Mouse (Mus musculus) gastrocnemius, postnatal 14 days (tissue): ENCODE data around the gene Cbx7. TPM values are rescaled to one million over a fixed set of nuclear protein-coding genes. Genes with fewer than 3 reads are reported as not detected.
"Not testable (repeated sequence)": the region's sequence is repeated elsewhere in the genome, so short reads cannot be mapped to it uniquely, and the experiment has no call there.

Experiments
- DNase-seq: peaks from one replicate; pipeline ENCODE4 v3.0.0; 2021; ENCODE audit warnings: mixed read lengths
- intact Hi-C: fragments of 180-260 bp; cut with DNase I; formaldehyde crosslinking; loops from one replicate; pipeline ENCODE4 v1.15.1; 2025; ENCODE audit warnings: low total_unique reads
- total RNA-seq, 2 experiments: library from RNA; stranded (reverse); gene quantifications; 2 replicates each; pipeline ENCODE4 v1.2.3; 2021

Gene Cbx7
- total RNA-seq, 2 experiments from 2014 or later, result 3.7 to 4.5 TPM

DNA sequence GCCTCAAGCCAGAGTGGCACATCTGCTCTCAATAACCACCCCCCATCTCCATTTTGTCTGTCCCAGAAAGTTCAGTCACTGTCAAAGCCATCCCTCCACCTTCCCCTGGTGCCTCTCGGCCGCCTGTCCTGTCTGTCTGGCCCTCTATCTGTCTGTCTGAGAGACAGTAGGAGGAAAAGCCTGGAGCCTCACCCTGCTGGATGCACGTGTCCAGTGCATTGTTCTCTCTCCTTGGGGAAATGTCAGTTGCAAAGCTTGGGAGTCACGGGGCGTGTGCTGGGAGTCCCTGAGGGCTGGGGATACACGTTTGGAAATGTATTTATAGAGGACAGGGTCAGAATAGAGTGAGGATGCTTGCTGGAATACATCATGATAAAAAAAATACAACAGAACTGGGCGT is 17.4 kb downstream of the Cbx7 start:
- no peak for DNase-seq
- intact Hi-C loops, result no loop called here

DNA sequence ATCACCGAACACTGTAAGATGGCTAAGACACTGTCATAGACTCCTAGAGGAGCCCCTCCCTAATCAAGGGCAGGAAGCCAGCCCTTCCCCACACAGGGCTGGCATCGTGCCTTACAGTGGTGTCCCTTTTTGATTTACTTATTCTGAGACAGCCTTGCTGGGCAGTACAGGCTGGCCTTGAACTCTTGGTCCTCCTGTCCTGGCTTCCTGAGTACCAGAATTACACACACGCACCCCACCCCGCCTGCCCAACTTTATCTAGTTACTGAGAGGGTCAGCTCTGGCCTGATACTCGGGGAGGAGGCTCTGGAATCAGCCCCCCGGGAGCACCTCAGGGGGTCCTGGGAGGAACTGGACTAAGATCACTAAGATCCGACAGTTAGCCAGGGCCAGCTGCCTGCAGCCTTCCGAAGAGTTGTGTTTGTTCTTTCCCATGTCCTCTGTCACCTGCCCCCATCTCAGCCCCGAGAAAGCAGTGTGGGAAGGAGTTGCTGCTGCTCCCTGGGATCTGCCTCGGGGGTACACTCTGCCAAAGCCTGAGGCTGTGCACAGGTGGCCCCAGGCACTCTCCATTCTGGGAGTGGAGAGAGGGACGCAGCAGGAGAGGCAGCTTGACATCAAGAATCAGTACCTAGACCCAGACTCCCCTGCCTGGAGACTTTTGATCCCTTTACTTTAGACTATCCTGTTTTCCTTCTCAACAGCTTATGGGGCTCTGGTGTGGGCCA is 18.3 kb downstream of the Cbx7 start:
- intact Hi-C loops, result no loop called here
- no peak for DNase-seq

DNA sequence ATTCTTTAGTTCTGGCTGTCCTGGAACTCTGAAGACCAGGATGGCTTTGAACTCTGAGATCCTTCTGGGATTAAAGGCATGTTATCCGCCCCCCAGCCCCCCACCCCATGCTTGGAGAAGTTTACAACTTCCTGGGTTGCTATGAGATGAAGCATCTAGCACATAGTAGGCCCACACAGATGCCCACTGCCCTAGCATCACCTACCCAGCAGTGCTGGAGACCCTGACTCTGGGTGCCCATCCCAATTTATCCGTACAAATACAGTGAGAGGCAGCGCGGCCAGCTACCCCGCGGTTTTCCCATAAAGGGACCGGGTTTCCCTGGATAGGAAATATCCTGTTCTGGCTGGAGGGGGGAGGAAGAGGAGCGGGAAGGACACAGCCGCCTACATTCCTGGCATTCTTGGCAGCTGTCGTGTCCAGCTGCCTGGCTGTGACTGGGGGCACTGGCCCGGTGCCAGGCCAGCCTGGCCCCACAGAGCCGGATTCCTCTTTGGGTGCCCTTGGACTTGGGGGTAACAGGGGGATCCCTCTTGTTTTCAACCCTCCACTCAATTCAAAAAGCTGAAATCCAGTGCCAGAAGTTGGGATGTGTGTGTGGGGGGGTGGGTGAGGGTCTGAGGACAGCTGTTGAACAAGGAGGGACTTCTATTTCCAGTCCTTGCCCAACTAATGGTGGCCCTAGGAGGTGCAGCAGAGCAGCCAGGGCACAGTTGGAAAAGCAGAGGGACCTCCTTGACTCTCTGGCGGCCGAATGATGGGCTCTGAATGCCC is 19.0 kb downstream of the Cbx7 start:
- DNase-seq, result peak; percentile 43
- intact Hi-C loops, result no loop called here

DNA sequence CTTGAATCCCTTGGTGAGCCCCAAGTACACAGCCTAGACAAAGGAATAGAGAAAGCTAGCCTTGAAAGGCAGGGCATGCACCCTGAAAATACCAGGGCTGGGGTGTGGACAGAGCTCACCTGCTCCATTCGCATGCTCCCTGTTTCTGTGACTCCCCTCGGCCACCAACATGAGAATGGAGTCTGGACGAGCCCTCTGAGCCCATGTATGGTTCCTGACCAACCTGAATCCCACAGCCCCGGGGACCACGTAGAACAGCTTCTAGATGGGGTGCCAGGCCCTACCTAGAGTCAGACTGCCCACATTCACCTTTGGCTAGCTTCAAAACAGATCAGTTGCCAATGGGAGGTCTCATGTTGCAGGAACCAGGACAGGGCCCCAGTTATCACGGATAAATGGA is 19.7 kb downstream of the Cbx7 start:
- intact Hi-C loops, result no loop called here
- DNase-seq, result no peak

DNA sequence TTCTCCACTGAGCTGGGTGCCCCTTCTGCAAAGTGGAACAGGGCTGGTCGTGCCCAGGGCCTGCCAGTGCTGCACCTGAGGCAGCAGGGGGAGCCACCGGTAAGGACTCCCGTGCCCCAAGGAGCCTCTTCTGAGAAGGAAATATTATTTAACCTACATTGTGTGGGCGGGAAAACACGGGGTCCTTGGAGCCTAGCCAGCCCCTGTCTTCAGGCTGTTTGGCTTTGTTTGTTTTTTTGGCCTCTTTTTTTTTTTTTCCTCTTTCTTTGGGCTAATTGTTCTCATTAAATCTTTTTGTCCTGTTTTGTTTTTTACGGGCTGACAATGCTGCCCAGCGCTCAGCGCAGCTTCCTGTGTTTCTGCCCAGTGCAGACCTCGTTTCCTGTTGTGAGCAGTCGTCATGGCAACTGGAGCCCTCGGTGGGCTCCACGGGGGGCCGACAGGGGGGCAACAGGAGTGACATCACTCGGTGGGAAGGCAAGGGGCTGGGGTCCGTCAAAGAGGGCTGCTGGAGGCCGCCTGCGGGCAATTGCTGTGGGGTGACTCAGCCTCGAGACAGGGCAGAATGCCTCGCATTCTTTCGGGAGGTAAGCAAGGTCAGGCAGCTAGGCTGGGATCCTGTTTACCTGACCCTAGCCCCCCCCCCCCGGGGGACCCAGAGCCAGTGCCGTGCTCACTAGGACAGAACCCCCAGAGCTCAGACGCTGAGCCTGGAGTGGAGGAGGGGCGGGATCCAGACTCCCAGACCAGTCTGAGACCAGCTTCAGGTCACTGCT is 20.5 kb downstream of the Cbx7 start:
- DNase-seq, result peak; percentile 62
- intact Hi-C loops, result no loop called here

DNA sequence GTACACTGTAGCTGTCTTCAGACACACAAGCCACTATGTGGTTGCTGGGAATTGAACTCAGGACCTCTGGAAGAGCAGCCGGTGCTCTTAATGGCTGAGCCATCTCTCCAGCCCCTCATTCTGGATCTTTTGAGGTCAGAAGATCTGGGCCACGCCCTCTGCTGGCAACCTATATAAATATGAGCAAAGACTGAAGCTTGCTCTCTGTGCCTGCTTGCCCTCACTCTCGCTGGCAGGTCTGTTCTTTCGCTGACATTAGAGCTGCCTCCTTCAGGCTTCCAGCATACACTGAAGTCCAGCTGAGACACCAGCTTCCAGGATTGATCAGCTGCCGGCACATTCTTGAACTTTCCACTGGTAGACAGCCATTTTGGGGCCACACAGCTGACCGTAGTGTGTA is 23.2 kb downstream of the Cbx7 start:
- peak; percentile 29 for DNase-seq
- intact Hi-C loops, result loop anchor here (2.0 to 5.0 kb wide), 2 partner anchors 115 to 129 kb away; no protein-coding TSS in a partner anchor

DNA sequence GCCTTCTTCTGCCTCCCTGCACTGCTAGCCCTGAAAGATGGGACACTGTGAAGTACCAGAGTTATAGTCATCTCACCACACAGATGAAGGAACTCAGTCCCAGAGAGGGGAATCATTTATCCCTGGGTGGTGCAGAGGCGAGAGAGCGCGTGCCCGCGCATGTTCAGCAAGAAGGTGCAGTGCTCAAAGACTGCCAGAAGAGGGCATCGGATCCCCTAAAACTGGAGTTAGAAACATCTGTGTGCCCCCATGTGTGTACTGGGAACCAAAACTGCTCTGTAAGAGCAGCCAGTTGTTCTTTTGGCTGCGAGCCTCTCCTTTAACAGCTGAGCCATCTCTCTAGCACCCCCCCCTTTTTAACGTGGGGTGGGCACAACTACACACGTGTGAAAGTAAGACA is 24.1 kb downstream of the Cbx7 start:
- no peak for DNase-seq
- intact Hi-C loops, result loop anchor here (2.0 to 5.0 kb wide), 2 partner anchors 116 to 130 kb away; no protein-coding TSS in a partner anchor

DNA sequence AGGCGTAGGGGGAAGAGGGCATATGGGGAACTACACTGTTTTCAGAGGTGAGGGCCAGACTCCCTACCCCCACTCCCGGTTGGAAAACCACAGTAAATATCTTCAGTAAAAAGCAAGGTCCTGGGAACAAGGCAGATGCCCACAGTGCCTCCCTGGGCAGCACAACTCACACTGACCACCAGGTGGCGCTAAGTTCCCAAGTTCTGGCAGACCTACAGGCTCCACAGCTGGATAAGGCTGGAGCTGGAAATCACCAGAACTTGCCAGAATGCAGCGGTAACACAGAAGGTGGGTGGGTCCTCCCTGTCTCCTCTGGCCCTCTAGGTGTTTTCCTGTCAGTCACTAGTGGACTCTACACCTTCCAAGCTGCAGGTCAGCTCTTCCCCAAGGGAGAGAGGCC is 24.9 kb downstream of the Cbx7 start:
- DNase-seq, result peak; percentile 87
- intact Hi-C loops, result loop anchor here (2.0 to 5.0 kb wide), 2 partner anchors 116 to 131 kb away; no protein-coding TSS in a partner anchor

DNA sequence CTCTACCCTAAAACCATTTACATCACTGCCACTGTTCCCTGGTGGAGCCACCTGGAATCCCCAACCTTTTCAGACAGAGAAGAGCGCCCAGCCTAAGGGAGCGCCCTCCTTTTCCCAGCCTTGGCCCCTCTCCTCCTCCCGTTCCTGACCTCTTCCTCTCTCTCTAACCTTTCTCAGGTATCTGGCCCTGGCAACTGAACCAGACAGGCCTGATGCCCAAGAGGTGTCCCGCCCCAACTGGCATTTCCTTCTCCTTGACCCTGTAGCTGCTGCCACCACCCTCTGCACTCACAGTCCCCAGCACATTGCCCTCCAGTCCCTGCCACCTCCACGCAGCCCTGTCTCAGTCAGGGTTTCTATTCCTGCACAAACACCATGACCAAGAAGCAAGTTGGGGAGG is 26.0 kb downstream of the Cbx7 start:
- no peak for DNase-seq
- intact Hi-C loops, result loop anchor here (5.0 kb wide), 1 partner anchor 117 kb away; no protein-coding TSS in a partner anchor

DNA sequence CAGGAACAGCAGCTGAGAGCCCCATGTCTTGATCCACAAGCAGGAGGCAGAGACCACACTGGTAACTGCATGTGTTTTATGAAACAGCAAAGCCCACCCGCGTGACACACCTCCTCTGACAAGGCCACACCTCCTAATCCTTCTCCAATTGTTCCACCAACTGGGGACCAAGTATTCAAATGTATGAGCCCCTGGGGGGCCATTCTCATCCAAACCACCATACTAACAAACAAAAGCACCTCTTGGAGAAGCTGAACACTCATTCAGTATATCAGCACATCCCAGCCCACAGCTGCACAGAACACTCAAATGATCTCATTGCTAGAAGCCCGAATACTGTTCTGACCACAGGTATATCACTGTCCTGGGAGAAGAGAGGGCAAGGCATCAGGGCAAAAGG is 27.3 kb downstream of the Cbx7 start:
- intact Hi-C loops, result no loop called here
- DNase-seq, result no peak

DNA sequence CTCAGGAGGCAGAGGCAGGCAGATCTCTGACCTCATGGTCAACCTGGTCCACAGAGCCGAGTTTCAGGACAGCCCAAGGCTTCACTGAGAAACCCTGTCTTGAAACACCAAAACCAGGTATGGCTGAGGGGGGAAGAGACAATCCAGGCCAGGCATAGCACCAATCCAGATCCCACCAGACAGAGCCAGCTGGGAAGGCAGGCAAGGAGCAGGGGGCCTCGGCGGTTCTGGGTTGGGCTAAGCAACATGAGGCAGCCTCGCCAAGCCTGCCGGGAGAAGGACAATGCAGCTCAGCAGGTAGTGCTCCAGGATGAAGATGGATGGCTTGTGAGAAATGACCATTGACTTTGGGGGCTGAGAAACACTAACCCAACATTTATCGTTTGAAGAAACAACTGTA is 28.4 kb downstream of the Cbx7 start:
- intact Hi-C loops, result no loop called here
- DNase-seq, result no peak

DNA sequence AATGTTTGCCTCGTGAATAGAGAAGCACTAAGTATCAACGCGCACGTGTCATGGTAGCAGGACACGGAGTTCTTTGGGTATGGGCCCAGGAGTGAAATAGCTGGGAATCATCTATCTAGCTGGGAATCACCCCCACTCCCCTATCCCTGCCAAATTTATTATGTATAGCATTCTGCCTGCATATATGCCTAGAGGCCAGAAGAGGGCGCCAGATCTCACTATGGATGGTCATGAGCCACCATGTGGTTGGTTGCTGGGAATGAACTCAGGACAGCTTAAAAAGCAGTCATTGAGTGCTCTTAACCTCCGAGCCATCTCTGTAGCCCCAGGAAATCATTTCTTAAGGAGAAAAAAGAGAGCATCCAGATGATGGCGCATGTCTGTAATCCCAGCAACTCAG is 30.0 kb downstream of the Cbx7 start:
- intact Hi-C loops, result no loop called here
- DNase-seq, result peak; percentile 41

DNA sequence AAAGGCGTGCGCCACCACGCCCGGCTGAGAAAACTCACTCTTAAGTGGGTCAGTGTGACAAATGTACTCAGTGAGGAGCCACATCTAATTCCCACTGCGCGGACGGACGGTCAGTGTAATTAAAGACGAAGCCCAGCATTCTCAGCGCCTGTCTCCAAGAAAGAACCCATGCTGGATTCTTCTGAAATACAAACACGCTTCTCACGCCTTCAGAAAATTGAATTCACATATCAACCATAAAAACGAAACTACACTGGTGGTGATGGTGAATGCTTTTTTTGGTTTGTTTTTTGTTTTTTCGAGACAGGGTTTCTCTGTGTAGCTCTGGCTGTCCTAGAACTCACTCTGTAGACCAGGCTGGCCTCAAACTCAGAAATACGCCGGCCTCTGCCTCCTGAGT is 31.0 kb downstream of the Cbx7 start:
- DNase-seq, result no peak
- intact Hi-C loops, result no loop called here

DNA sequence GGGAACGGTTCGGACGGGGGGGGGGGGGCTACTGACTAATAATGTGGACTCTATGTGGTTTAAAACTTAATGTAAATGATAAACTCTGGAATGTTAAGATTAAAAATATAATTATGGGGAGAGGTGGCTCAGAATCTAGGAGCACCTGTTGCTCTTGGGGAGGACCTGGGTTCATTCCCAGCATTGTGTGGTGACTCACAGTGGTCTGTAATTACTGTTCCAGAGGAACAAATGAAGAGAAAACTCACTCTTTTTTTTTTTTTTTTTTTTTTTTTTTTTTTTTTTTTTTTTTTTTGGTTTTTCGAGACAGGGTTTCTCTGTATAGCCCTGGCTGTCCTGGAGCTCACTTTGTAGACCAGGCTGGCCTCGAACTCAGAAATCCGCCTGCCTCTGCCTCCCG is 31.4 kb downstream of the Cbx7 start:
- intact Hi-C loops, DNase-seq: not testable (repeated sequence)

DNA sequence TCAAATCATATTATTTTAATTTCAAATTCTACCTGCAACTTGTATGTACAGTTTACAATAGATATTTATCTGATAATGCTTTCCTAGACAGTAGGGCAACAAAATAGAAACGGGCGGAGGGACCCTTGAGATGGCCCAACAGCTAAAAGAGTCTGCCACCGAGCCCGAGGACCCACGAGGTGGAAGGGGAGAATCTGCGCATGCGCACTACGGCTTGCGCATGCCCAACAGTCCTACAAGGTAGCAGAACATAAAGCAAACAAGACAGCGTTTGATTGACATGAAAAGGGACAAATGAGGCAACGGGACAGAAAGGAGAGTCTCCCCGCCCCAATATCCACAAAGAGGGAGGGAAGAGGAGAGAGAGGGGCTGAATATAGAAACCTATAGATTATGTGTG is 31.9 kb downstream of the Cbx7 start:
- DNase-seq, result no peak
- intact Hi-C loops, result no loop called here

DNA sequence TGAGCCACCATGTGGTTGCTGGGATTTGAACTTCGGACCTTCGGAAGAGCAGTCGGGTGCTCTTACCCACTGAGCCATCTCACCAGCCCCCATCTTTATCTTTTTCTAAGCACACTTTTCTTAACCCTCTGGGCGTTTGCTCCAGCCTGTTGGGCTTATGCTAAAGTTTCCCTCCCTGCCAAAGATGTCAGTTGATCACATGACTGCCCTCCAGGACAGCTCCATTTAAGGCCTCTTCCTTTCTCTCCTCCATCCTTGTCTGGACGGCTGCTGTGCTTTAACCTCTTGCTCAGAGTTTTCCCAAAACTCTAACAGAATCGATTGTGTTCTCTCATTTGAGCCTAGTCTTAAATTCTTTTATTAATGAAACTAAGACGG is 34.6 kb downstream of the Cbx7 start:
- intact Hi-C loops, result no loop called here
- DNase-seq, result no peak

DNA sequence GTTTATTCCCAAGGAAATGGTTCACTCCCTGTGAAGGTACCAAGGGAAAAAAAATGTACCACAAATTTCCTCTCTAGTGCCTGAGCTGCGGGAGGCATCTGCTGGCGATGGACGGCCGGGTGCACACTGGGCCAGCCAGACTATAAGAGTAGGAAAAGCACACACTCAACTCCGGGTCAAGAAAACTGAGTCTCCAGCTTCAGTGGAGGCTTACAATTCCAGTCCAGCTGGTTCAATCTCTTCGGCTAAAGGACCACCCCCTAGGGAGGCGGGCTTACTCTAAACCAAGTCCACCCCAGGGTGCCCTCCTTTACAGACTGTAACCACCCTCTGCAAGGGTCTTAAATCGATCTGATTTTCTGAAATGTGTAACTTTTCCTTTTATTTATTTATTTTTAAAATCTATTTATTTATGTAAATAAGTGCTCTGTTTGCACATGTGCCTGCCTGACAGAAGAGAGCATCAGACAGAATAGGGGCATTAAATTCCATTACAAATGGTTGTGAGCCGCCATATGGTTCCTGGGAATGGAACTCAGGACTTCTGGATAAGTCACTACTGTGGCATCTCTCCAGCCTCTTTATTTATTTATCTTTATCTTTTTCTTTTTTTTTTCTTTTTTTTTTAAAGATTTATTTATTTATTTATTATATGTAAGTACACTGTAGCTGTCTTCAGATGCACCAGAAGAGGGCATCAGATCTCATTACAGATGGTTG is 35.1 kb downstream of the Cbx7 start:
- intact Hi-C loops, result no loop called here
- DNase-seq, result no peak

DNA sequence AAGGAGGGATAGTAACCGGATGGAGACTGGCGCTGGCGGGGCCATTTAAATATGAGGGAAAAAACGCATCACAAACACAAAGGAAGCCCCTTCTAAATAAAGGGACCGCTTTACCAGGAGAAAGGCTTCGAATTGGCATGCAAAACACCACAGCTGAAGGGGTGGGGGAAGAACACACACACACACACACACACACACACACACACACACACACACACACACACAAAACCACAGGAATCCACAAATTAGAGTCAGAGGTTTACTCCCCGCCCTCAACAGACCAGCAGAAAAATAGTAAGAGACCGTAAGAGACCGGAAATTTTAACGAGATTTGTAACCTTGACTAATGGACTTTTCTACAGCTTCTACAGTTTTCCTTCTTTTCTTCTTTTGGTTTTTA is 36.1 kb downstream of the Cbx7 start:
- intact Hi-C loops, result no loop called here
- no peak for DNase-seq

DNA sequence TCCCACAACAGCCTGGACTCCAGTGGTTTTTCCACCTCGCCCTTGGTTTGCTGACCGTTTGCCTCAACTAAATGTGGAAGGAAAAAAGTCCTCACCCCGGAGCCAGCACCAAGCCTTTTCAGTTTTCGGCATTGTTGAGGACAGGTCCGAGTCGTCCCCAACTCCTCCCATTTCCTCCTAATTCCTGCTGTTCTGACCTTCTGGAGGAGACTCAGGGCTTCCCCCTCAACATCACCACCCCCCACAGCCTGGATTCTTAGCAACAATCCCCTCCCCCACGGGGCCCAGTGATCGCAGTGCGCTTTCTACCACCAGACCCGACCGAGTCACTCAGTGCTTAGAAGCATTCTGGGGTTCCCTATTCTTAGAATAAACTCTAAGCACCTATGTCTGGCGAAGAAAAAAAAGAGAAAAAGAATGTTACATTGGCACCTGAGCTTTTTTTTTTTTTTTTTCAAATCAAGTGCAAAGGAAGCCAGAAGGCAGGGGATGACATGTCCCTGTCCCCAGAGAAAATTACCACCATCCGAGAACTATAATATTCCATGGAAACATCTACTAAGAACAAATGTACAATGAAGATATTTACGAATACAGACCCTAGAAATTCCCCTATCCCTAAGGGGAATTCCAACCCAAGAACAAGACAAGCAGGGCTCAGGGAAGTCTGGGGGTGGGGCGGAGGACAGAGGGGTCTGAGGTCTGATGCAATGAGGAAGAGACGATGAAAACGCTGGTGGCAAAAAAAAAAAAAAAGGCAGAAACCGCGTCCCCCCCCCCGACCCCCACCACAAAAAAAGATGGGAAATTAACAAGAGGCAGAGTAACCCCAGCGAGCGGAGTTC is 37.0 kb downstream of the Cbx7 start:
- intact Hi-C loops, result no loop called here
- no peak for DNase-seq
